ENCODE assay signal across 8 mouse cellular contexts in the genomic region with DNA sequence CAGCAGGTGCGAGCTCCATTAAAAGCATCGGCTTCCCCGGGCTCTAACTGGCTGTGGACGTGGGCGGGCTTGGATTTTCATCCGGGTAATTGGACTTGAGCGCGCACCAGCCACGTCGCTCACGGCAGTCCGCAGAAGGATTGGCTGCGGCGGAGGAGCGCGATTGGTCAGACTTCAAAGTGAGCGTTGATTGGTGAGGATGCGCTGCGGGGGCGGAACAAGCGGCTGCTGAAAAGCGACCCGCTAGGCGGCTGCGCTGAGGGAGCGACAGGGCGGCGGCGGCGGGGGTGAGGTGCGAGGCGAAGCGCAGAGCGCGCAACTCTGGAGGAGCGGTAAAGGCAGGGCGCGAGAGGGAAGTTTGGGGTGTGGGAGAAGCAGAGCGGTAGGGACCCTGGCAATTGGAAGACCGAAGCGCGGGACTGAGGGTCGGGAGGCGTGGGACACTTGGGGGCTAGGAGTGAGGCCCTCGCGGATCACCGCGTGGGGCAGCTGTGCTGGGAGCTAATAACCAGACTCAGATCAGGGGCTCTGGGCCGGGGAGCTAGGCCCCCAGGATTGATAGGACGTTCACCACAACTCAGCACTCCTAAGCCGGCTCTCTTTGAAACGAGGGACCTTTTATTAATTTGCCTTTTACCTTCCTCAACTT. TPM values are rescaled to one million over a fixed set of nuclear protein-coding genes. Genes with fewer than 3 reads are reported as not detected.
DNase-seq lines count a peak whose midpoint lies in the region; ATAC-seq and TF ChIP-seq lines count a peak whose summit lies in the region.

A gene (plus strand): TSS at position 243 of the 649 bp plus-strand sequence.

- H3K36me3 ChIP-seq in hindbrain, embryonic 16.5 days (ENCODE audit: control insufficient read depth, insufficient read depth, low read length): no peaks in the 10 kb centered on the region

- no peaks in the 10 kb centered on the region for H3K9me3 ChIP-seq in hindbrain, embryonic 16.5 days (ENCODE audit: control insufficient read depth, low read length)

- intact Hi-C loops in gastrocnemius, adult 2 months (cut with DNase I): no loop called here

- H3K27me3 ChIP-seq in hindbrain, embryonic 16.5 days (replicated peaks; ENCODE audit: control insufficient read depth, insufficient read depth, low read length): no peaks in the 10 kb centered on the region

- TF ChIP-seq CTCF in cortical plate, adult 2 months (IDR thresholded peaks at IDR 0.05; ENCODE audit: extremely low read depth, insufficient read depth, low read length): no peak
- peak; percentile 32; the same call in 1 of the 2 replicates for TF ChIP-seq CTCF in gastrocnemius, adult 2 months (IDR thresholded peaks at IDR 0.05)

- 7% methylated on average over 50 of the region's 52 CpGs for WGBS in hindbrain, embryonic 16.5 days

- ATAC-seq in hindbrain, embryonic 16.5 days: peak; percentile 99

- peak within 1 kb of the TSS; percentile 71 for H3K4me3 ChIP-seq in cortical plate, adult 2 months (ENCODE audit: insufficient read depth, low read length)
- peak within 1 kb of the TSS; percentile 74 for H3K4me3 ChIP-seq in gastrocnemius, adult 2 months
- peak within 1 kb of the TSS; percentile 78 for H3K4me3 ChIP-seq in hindbrain, embryonic 16.5 days (ENCODE audit: low read length)

- peak; percentile 92 for DNase-seq in adipocyte (ENCODE audit: low spot score)
- peak; percentile 96 for DNase-seq in gastrocnemius, adult 2 months
- DNase-seq in left cerebral cortex, adult 11 months (ENCODE audit: low spot score): peak; percentile 97
- peak; percentile 96 for DNase-seq in lung, postnatal 36 days
- DNase-seq in retina, embryonic 14.5 days (ENCODE audit: low spot score): peak; percentile 98
- DNase-seq in thymus, postnatal 36 days: peak; percentile 95 to 98

- peak within 1 kb of the TSS; percentile 52; the same call in 1 of the 2 replicates for H3K27ac ChIP-seq in cortical plate, adult 2 months (ENCODE audit: insufficient read depth, low read length)
- peak within 1 kb of the TSS; percentile 65 for H3K27ac ChIP-seq in gastrocnemius, adult 2 months
- peak within 1 kb of the TSS; percentile 82 for H3K27ac ChIP-seq in hindbrain, embryonic 16.5 days (ENCODE audit: low read depth, low read length)

- H3K9ac ChIP-seq in hindbrain, embryonic 16.5 days (ENCODE audit: low read depth, low read length): peak within 1 kb of the TSS; percentile 83

- peak within 1 kb of the TSS; percentile 97 for H3K4me2 ChIP-seq in hindbrain, embryonic 16.5 days (ENCODE audit: low read length)

- no peak for TF ChIP-seq POLR2A in cortical plate, adult 2 months (IDR thresholded peaks at IDR 0.05; ENCODE audit: extremely low read depth, insufficient read depth, low read length)

- no peaks in the 10 kb centered on the region for H3K4me1 ChIP-seq in cortical plate, adult 2 months (ENCODE audit: control insufficient read depth, insufficient read depth, low read length)
- H3K4me1 ChIP-seq in hindbrain, embryonic 16.5 days (ENCODE audit: control insufficient read depth, insufficient read depth, low read depth, low read length): peaks cover 9% of the 10 kb centered on the region

RNA-seq across cellular contexts. Expression of the gene that starts here (rescaled TPM):
- polyA plus RNA-seq in cortical plate, adult 2 months (2012; rRNA removed): 15.2 and 15.5 TPM in 2 replicates
- 1 to 10 TPM; 2.8 to 2.9 TPM for total RNA-seq in gastrocnemius, adult 2 months (2021)
- 51.1 and 54.8 TPM in 2 replicates for polyA plus RNA-seq in hindbrain, embryonic 16.5 days (2015; fragmentation: Nextera tagmentation; extraction: Ambion mirVana)

Comparison
In these comparisons a context has a peak if more than half of its experiments do, and no peak if none do; other contexts are left out.
1. Peak in every context shown above with its lines: DNase-seq, ATAC-seq, H3K4me3 ChIP-seq and H3K27ac ChIP-seq.